Mouse (Mus musculus) forebrain, embryonic 11.5 days (tissue): ENCODE measurements around the gene Cyb5r3. TPM values are rescaled to one million over a fixed set of nuclear protein-coding genes. Genes with fewer than 3 reads are reported as not detected.

Experiments used
- ATAC-seq: fragments of 200-750 bp; cut with Nextera tagmentation; replicated peaks from 2 replicates; pipeline ENCODE4 v1.8.0; 2017; ENCODE audit warnings: moderate TSS enrichment; ENCODE audit not compliant: low FRiP score
- DNase-seq: peaks from one replicate; pipeline ENCODE4 v3.0.0-alpha.2; 2017; ENCODE audit warnings: low spot score
- H3K27ac ChIP-seq: fragments of 300-500 bp; sonication (generic); 2 replicates; pipeline ENCODE4 v1.5.1; 2014; ENCODE audit warnings: low read depth, low read length
- H3K27me3 ChIP-seq: fragments of 300-500 bp; sonication (generic); 2 replicates; pipeline ENCODE4 v1.6.1; 2014; ENCODE audit warnings: mild to moderate bottlenecking, low read length, mixed read lengths; ENCODE audit not compliant: control insufficient read depth, insufficient read depth
- H3K36me3 ChIP-seq: fragments of 300-500 bp; sonication (generic); 2 replicates; pipeline ENCODE4 v1.6.1; 2014; ENCODE audit warnings: mild to moderate bottlenecking, low read length, moderate library complexity, mixed read lengths; ENCODE audit not compliant: control insufficient read depth, insufficient read depth
- H3K4me1 ChIP-seq: fragments of 300-500 bp; sonication (generic); replicated peaks from 2 replicates; pipeline ENCODE4 v1.6.1; 2014; ENCODE audit warnings: low read length, mixed read lengths; ENCODE audit not compliant: control insufficient read depth, insufficient read depth
- H3K4me2 ChIP-seq: fragments of 300-500 bp; sonication (generic); 2 replicates; pipeline ENCODE4 v1.6.1; 2014; ENCODE audit warnings: low read depth, mild to moderate bottlenecking, low read length, moderate library complexity, mixed read lengths; ENCODE audit not compliant: severe bottlenecking
- H3K4me3 ChIP-seq: fragments of 300-500 bp; sonication (generic); 2 replicates; pipeline ENCODE4 v1.5.1; 2014; ENCODE audit warnings: low read depth, low read length
- H3K9ac ChIP-seq: fragments of 300-500 bp; sonication (generic); 2 replicates; pipeline ENCODE4 v1.6.1; 2014; ENCODE audit warnings: low read length
- H3K9me3 ChIP-seq: fragments of 300-500 bp; sonication (generic); 2 replicates; pipeline ENCODE4 v1.6.1; 2016; ENCODE audit warnings: low read length, mixed read lengths; ENCODE audit not compliant: control insufficient read depth
- WGBS: fragments of 180-500 bp; shearing (Covaris S2); extraction: QIAGEN DNeasy Blood & Tissue Kit; methylation state at CpG from one replicate; pipeline ENCODE4 v1.1.7; 2014; 5-methylcytosine and 5-hydroxymethylcytosine counted together
- polyA plus RNA-seq: library from polyadenylated mRNA; unstranded; fragments of >200 nt; fragmentation: Nextera tagmentation; extraction: Ambion mirVana; gene quantifications from 2 replicates; pipeline ENCODE4 v1.2.1, GENCODE M21; 2014

The Cyb5r3 gene
- polyA plus RNA-seq, result 161 and 181 TPM in 2 replicates

- peak; percentile 57 for ATAC-seq
- Histone ChIP-seq H3K27me3 (no peaks in the 10 kb centered on the region), H3K4me3 (peak within 1 kb of the TSS; percentile 86), H3K9me3 (no peaks in the 10 kb centered on the region), H3K4me2 (peak within 1 kb of the TSS; percentile 92), H3K36me3 (no peaks in the 10 kb centered on the region), H3K27ac (peak within 1 kb of the TSS; percentile 70), H3K4me1 (peaks cover 8% of the 10 kb centered on the region; the same call in 1 of the 2 replicates), H3K9ac (peak within 1 kb of the TSS; percentile 79)
- no peak for DNase-seq
- WGBS, result 38% methylated on average over 28 of the region's 28 CpGs
Measured at GRCm38 (mm10) chr15:83172492-83173429, at the start of gene Cyb5r3. Gene Cyb5r3, minus strand, starts transcription at chr15:83172592.

GRCm38 (mm10) chr15:83221721-83222120 lies 49.3 kb upstream of the Cyb5r3 start:
- Histone ChIP-seq H3K4me1 (peaks cover 2% of the 10 kb centered on the region; the same call in 1 of the 2 replicates), H3K4me2 (no peak overlapping the region), H3K4me3 (no peak overlapping the region), H3K9me3 (no peaks in the 10 kb centered on the region), H3K9ac (no peak overlapping the region), H3K27me3 (no peaks in the 10 kb centered on the region), H3K36me3 (no peaks in the 10 kb centered on the region), H3K27ac (no peak overlapping the region)
- DNase-seq (no peak), ATAC-seq (no peak)
- WGBS, result 86% methylated on average over 4 of the region's 4 CpGs

GRCm38 (mm10) chr15:83220368-83221013 lies 48.1 kb upstream of the Cyb5r3 start:
- H3K27ac ChIP-seq, result no peak overlapping the region
- peaks cover 5% of the 10 kb centered on the region; the same call in 1 of the 2 replicates for H3K4me1 ChIP-seq
- no peak for DNase-seq
- WGBS, result 54% methylated on average over 9 of the region's 9 CpGs
- no peaks in the 10 kb centered on the region for H3K36me3 ChIP-seq
- no peaks in the 10 kb centered on the region for H3K27me3 ChIP-seq
- H3K4me2 ChIP-seq, result no peak overlapping the region
- H3K4me3 ChIP-seq, result no peak overlapping the region
- H3K9ac ChIP-seq, result no peak overlapping the region
- no peak for ATAC-seq
- no peaks in the 10 kb centered on the region for H3K9me3 ChIP-seq

- H3K27ac ChIP-seq, result 0 out of 2 replicates have a peak overlapping the region, but pooled peaks have one; percentile 46
- no peaks in the 10 kb centered on the region for H3K36me3 ChIP-seq
Measured at GRCm38 (mm10) chr15:83215322-83216216, 43.2 kb upstream of the Cyb5r3 start.

GRCm38 (mm10) chr15:83210229-83210628 lies 37.8 kb upstream of the Cyb5r3 start:
- Histone ChIP-seq H3K36me3 (no peaks in the 10 kb centered on the region), H3K27ac (no peak overlapping the region), H3K4me1 (0 out of 2 replicates have a peak, but pooled peaks cover 3% of the 10 kb centered on the region), H3K4me3 (peak overlapping the region; percentile 14; the same call in 1 of the 2 replicates), H3K4me2 (peak overlapping the region; percentile 34; the same call in 1 of the 2 replicates), H3K27me3 (no peaks in the 10 kb centered on the region), H3K9ac (no peak overlapping the region), H3K9me3 (no peaks in the 10 kb centered on the region)
- ATAC-seq (no peak), DNase-seq (peak; percentile 62)
- WGBS, result 23% methylated on average over 11 of the region's 11 CpGs

More at GRCm38 (mm10) chr15:83215322-83216216, 43.2 kb upstream of the Cyb5r3 start:
- H3K4me2 ChIP-seq, result no peak overlapping the region
- H3K4me3 ChIP-seq, result no peak overlapping the region
- no peaks in the 10 kb centered on the region for H3K27me3 ChIP-seq
- no peak for ATAC-seq
- DNase-seq, result no peak
- 41% methylated on average over 5 of the region's 5 CpGs for WGBS
- no peaks in the 10 kb centered on the region for H3K9me3 ChIP-seq
- H3K4me1 ChIP-seq, result peaks cover 3% of the 10 kb centered on the region; the same call in 1 of the 2 replicates
- peak overlapping the region; percentile 14 for H3K9ac ChIP-seq

GRCm38 (mm10) chr15:83209719-83210118 lies 37.3 kb upstream of the Cyb5r3 start:
- Histone ChIP-seq H3K27me3 (no peaks in the 10 kb centered on the region), H3K4me1 (0 out of 2 replicates have a peak, but pooled peaks cover 3% of the 10 kb centered on the region), H3K27ac (no peak overlapping the region), H3K9me3 (no peaks in the 10 kb centered on the region), H3K4me2 (peak overlapping the region; percentile 34; the same call in 1 of the 2 replicates), H3K4me3 (peak overlapping the region; percentile 14; the same call in 1 of the 2 replicates), H3K36me3 (no peaks in the 10 kb centered on the region), H3K9ac (no peak overlapping the region)
- ATAC-seq (no peak), DNase-seq (no peak)
- 10% methylated on average over 10 of the region's 10 CpGs for WGBS

GRCm38 (mm10) chr15:83209092-83209695 lies 36.8 kb upstream of the Cyb5r3 start:
- Histone ChIP-seq H3K36me3 (no peaks in the 10 kb centered on the region), H3K9ac (no peak overlapping the region), H3K27me3 (no peaks in the 10 kb centered on the region), H3K4me2 (peak overlapping the region; percentile 34; the same call in 1 of the 2 replicates), H3K9me3 (no peaks in the 10 kb centered on the region), H3K27ac (no peak overlapping the region), H3K4me3 (no peak overlapping the region), H3K4me1 (0 out of 2 replicates have a peak, but pooled peaks cover 3% of the 10 kb centered on the region)
- no peak for ATAC-seq
- WGBS, result 37% methylated on average over 4 of the region's 4 CpGs
- DNase-seq, result no peak
